Mouse (Mus musculus): ENCODE data around the gene Fcor.

DNA sequence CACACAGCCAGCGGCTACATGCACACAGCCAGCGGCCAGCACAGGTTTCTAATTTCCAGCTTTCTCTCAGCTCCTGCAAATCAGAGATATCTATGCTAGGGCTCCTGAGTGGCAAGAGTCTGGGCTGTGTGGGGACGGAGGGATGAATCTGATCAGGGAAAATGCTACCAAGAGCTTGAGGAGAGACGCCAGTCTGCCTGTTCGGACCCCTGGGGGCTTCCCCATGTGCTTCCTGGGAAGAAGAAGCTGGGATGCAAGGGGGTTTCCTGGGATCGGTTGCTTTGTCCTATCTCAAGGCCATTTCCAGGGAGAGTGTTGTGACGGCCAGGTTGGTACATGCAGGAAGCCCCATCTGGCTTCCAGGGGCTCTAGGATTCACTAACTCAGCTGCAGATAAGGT lies 35.4 kb upstream of the Fcor start:
- no peak for TF ChIP-seq POLR2A (IDR thresholded peaks at IDR 0.05; ENCODE audit: control insufficient read depth in 1 of 2, insufficient read depth in 1 of 2, low read depth in 1 of 2, low read length in 2 of 2, poor library complexity in 1 of 2)
- TF ChIP-seq CTCF (IDR thresholded peaks at IDR 0.05 in 2 of 3, conservative IDR thresholded peaks at IDR 0.05 in 1 of 3; ENCODE audit: control insufficient read depth in 1 of 3, insufficient read depth in 1 of 3, low read depth in 2 of 3, low read length in 3 of 3, poor library complexity in 1 of 3, severe bottlenecking in 1 of 3), result no peak
- TF ChIP-seq ZKSCAN1 (IDR thresholded peaks at IDR 0.05; ENCODE audit: low read depth, low read length), result no peak
- TF ChIP-seq MAFK (IDR thresholded peaks at IDR 0.05; ENCODE audit: borderline replicate concordance, low read depth, low read length), result no peak
- no peak for TF ChIP-seq POLR2AphosphoS2 (IDR thresholded peaks at IDR 0.05; ENCODE audit: low read length)
- no peak for TF ChIP-seq EP300 (IDR thresholded peaks at IDR 0.05; ENCODE audit: low read depth in 1 of 2, low read length in 2 of 2)
- no peak for TF ChIP-seq MAX (IDR thresholded peaks at IDR 0.05; ENCODE audit: low read length)
